Mouse (Mus musculus): ENCODE data around the gene Dgcr8.

Gene Dgcr8

GRCm38 (mm10) chr16:18220856-18221542, 68.0 kb downstream of the Dgcr8 start:
- no peak for DNase-seq (ENCODE audit: low read depth, low spot score)

DNA sequence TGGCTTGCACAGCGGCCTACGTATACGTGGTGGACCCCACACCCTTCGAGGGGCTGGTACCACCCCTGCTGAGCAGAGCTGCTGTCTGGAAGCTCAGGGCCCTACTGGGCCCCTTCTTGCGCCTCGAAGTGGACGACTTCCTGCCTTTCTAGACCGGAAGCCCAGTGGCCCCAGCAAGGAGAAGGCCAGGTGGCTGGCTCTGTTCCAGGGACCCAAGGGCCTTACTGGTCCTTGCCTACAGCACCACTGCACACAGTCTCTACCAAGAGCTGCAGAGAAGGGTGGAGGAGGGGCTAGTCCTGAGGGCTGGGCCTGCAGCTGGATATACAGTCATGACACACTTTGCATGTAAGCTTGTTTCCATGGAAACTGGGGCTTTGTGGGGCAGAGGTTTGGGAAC, 69.0 kb downstream of the Dgcr8 start:
- no peak for DNase-seq (ENCODE audit: low read depth, low spot score)

- no peak for DNase-seq (ENCODE audit: low read depth, low spot score)
Observed at GRCm38 (mm10) chr16:18218580-18218996, 70.5 kb downstream of the Dgcr8 start.

DNA sequence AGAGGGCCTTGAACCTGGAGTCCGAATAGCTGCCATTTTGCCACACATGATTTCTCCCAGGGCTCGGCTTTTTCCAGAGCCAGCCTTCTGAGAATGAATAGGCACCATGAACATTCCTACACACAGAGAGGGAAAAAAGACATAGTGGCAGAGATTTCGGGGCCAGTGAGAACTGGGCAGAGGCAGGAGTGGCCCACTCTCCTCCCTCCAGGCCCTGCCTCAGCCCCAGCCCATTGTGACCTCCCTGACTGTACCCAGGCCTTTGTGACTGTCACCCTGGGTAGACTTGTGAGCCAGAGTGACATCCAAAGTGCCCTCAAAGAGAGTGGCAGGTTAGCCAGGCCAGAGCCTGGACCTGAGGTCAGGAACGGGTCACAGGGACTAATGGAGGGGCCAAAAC, 71.5 kb downstream of the Dgcr8 start, which contains the start of gene Ccdc188:
Ccdc188 (plus strand) TSS at position 301 of the 400 bp plus-strand sequence.
- no peak for DNase-seq (ENCODE audit: low read depth, low spot score)

- DNase-seq (ENCODE audit: low read depth, low spot score), result no peak
Observed at GRCm38 (mm10) chr16:18214858-18215257, 74.2 kb downstream of the Dgcr8 start.

DNA sequence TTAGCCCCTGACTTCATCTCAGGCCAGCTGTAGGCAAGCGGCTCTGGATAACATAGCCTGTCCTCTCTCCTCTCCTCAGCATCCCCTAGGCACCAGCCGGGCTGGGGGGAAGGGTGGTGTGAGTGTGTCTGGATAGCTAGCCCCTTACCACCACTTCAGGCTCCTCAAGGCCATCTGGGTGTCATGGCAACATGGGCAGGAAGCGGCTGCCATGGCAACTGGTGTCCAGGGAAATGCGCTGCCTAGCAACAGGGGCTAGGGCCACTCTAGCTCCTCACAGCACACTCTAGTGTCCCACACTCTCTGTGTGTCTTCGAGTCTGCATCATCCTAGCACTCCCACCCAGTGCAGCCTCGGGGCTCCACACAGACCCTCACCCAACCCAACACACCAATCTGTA, 75.4 kb downstream of the Dgcr8 start:
- DNase-seq (ENCODE audit: low read depth, low spot score), result no peak

DNA sequence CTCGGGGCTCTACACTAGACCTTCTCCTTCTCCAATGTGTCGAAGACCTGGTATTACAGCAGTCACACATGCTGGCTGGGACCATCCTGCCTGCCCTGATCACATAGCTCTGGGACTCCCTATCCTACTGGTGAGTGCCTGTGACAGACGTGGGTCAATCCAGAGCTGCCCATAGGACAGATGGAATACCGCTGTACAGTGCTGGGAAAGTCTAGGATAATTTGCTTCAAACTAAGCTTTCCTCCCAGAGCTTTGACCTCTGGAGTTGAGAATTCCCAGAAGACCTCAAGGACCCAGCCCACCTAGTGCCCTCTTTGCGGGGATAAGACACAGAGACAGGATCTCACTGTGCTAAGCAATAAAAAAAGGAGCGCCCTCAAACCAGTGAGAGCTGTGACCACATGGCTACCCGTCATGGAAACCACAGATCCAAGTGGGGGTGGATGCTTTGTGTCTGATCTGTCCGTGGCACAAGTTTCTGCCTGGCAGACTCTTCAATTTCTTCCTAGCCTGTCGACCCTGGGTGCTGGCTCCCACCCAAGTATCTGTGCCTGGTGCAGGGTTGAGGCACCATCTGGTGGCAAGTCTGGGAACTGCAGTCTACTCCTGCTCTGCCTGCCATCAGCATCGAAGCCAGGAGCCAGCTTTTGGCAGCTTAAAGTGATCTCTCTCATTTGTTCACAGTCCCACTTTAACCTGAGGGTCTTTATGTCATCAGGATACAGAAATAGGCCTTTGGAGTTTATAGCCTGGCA, 77.5 kb downstream of the Dgcr8 start:
- peak; percentile 54 for DNase-seq (ENCODE audit: low read depth, low spot score)

- DNase-seq (ENCODE audit: low read depth, low spot score), result no peak
Observed at GRCm38 (mm10) chr16:18210701-18211416, 78.2 kb downstream of the Dgcr8 start.
